ENCODE assay signal across 24 mouse cellular contexts in the genomic region with DNA sequence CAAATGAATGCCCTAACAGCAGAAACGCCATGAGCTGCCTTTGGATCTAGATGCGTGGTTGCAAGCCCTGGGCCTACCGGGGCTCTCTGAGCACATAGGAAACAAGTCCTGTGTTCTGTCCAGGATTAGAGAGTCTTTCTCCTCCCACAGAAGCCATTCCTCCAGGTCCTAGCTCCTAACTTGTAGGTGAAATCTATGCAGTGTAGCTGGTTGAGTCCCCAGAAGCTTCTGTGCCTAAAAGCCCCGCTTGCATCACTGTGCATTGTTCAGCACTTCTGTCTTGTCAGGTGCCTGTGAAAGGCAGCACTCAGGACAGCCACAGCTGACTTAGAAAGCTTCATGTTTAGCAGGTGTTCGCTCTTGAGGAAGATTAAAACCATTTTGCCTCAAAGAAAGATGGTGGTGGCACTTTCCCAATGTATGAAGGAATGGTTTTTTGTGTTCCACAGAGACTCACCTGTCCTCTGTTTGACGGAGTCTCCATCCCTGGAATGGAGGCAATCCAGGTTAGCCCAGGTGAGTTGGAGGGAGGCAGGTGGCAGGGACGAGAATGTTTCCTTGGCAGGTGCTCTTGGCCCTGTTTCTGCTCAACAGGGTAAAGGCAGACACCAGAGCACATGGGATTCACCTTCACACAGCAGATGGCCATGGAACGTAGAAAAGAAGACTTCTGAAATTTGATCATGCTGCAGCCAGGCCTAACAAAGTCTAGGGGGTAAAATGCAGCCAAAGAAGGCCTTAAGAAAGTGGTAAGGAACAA.
DNase-seq lines count a peak whose midpoint lies in the region; ATAC-seq and TF ChIP-seq lines count a peak whose summit lies in the region.
"Had no signal": no experiment of that assay in that cellular context is flagged by ENCODE, and none has a peak within 500 bp of the region (broad histone marks: within the 10 kb centered on the region; RNA-seq: fewer than 3 reads in every experiment).

No protein-coding gene starts in this region.

- no peak for TF ChIP-seq POLR2A in cerebellum, adult 2 months (IDR thresholded peaks at IDR 0.05; ENCODE audit: borderline replicate concordance, insufficient read depth, low read length)

- no peak overlapping the region for H3K4me3 ChIP-seq in heart, postnatal 0 days (ENCODE audit: low read depth, low read length)
- no peak overlapping the region for H3K4me3 ChIP-seq in heart, embryonic 11.5 days (ENCODE audit: low read depth, low read length)
- no peak overlapping the region for H3K4me3 ChIP-seq in cerebellum, adult 2 months (replicated peaks; ENCODE audit: insufficient read depth, low read depth, low read length)
- H3K4me3 ChIP-seq: embryonic facial prominence, embryonic 12.5 days; heart, embryonic 12.5 days; hindbrain, embryonic 15.5 days; kidney, embryonic 15.5 days; limb, embryonic 15.5 days; neural tube, embryonic 15.5 days; stomach, embryonic 15.5 days had no signal

- H3K4me2 ChIP-seq in heart, postnatal 0 days (ENCODE audit: low read depth, low read length): no peak overlapping the region
- no peak overlapping the region for H3K4me2 ChIP-seq in heart, embryonic 11.5 days
- H3K4me2 ChIP-seq: embryonic facial prominence, embryonic 12.5 days; heart, embryonic 12.5 days; hindbrain, embryonic 15.5 days; kidney, embryonic 15.5 days; limb, embryonic 15.5 days; neural tube, embryonic 15.5 days; stomach, embryonic 15.5 days had no signal

- no peak for ATAC-seq in heart, postnatal 0 days (ENCODE audit: insufficient read depth, low read depth)
- ATAC-seq in heart, embryonic 11.5 days (replicated peaks; ENCODE audit: insufficient number of reproducible peaks, low FRiP score, low TSS enrichment): no peak
- ATAC-seq: activated CD4-positive, CD25-positive, alpha-beta regulatory T cell, adult 4 months; forebrain, postnatal 0 days; intestine, embryonic 16.5 days; midbrain, embryonic 16.5 days had no signal

- no peaks in the 10 kb centered on the region for H3K9me3 ChIP-seq in heart, postnatal 0 days (replicated peaks; ENCODE audit: control insufficient read depth, low read length)
- no peaks in the 10 kb centered on the region for H3K9me3 ChIP-seq in heart, embryonic 11.5 days (replicated peaks; ENCODE audit: control insufficient read depth, low read length)
- H3K9me3 ChIP-seq: embryonic facial prominence, embryonic 12.5 days; heart, embryonic 12.5 days; hindbrain, embryonic 15.5 days; kidney, embryonic 15.5 days; limb, embryonic 15.5 days; neural tube, embryonic 15.5 days; stomach, embryonic 15.5 days had no signal

- no peak for TF ChIP-seq CTCF in heart, postnatal 0 days (IDR thresholded peaks at IDR 0.05; ENCODE audit: low read depth)
- TF ChIP-seq CTCF in cerebellum, adult 2 months (IDR thresholded peaks at IDR 0.05; ENCODE audit: borderline replicate concordance, insufficient read depth, low read depth, low read length): no peak

- no peak overlapping the region for H3K9ac ChIP-seq in heart, postnatal 0 days (replicated peaks; ENCODE audit: low read depth, low read length)
- H3K9ac ChIP-seq in heart, embryonic 11.5 days (ENCODE audit: low read depth, low read length): no peak overlapping the region
- H3K9ac ChIP-seq: embryonic facial prominence, embryonic 12.5 days; forebrain, postnatal 0 days; heart, embryonic 12.5 days; hindbrain, embryonic 15.5 days; kidney, embryonic 15.5 days; limb, embryonic 15.5 days; neural tube, embryonic 15.5 days; stomach, embryonic 15.5 days had no signal

- WGBS in heart, postnatal 0 days: 89% methylated on average over 8 of the region's 8 CpGs
- WGBS in heart, embryonic 11.5 days (ENCODE audit: insufficient replicate concordance): 87% methylated on average over 8 of the region's 8 CpGs
- 65% methylated on average over 8 of the region's 8 CpGs for WGBS in cerebellum, adult 2 months

- no peaks in the 10 kb centered on the region for H3K27me3 ChIP-seq in heart, postnatal 0 days (ENCODE audit: control insufficient read depth, insufficient read depth, low read length)
- no peaks in the 10 kb centered on the region for H3K27me3 ChIP-seq in heart, embryonic 11.5 days (ENCODE audit: control insufficient read depth, insufficient read depth, low read length)
- no peaks in the 10 kb centered on the region for H3K27me3 ChIP-seq in cerebellum, adult 2 months (ENCODE audit: control insufficient read depth, insufficient read depth, low read length)
- H3K27me3 ChIP-seq: embryonic facial prominence, embryonic 12.5 days; heart, embryonic 12.5 days; hindbrain, embryonic 15.5 days; kidney, embryonic 15.5 days; limb, embryonic 15.5 days; neural tube, embryonic 15.5 days; stomach, embryonic 15.5 days had no signal

- peaks cover 41% of the 10 kb centered on the region for H3K4me1 ChIP-seq in heart, postnatal 0 days (ENCODE audit: control insufficient read depth, insufficient read depth)
- peaks cover 8% of the 10 kb centered on the region; the same call in 1 of the 2 replicates for H3K4me1 ChIP-seq in heart, embryonic 11.5 days (ENCODE audit: control insufficient read depth, insufficient read depth, low read length)
- H3K4me1 ChIP-seq in cerebellum, adult 2 months (ENCODE audit: control insufficient read depth, insufficient read depth, low read length): peaks cover 28% of the 10 kb centered on the region
- H3K4me1 ChIP-seq: embryonic facial prominence, embryonic 12.5 days; hindbrain, embryonic 15.5 days; kidney, embryonic 15.5 days; limb, embryonic 15.5 days; stomach, embryonic 15.5 days had no signal

- peak overlapping the region; percentile 88; the same call in 1 of the 2 replicates for H3K27ac ChIP-seq in heart, postnatal 0 days (ENCODE audit: low read depth)
- H3K27ac ChIP-seq in heart, embryonic 11.5 days (ENCODE audit: low read depth, low read length): no peak overlapping the region
- H3K27ac ChIP-seq in cerebellum, adult 2 months (ENCODE audit: insufficient read depth, low read length): no peak overlapping the region; the same call in 1 of the 2 replicates
- H3K27ac ChIP-seq: embryonic facial prominence, embryonic 12.5 days; hindbrain, embryonic 15.5 days; kidney, embryonic 15.5 days; limb, embryonic 15.5 days; macrophage; neural tube, embryonic 15.5 days; stomach, embryonic 15.5 days had no signal

- TF ChIP-seq EP300 in heart, postnatal 0 days (IDR thresholded peaks at IDR 0.05; ENCODE audit: low read depth): no peak

- peak; percentile 49 for DNase-seq in cerebellum, adult 11 months
- no peak for DNase-seq in cerebellum, postnatal 4 days (ENCODE audit: low spot score in 2 of 2)
- DNase-seq in heart, postnatal 0 days (ENCODE audit: low spot score): no peak
- peak; percentile 63 to 80 for DNase-seq in cerebellum, adult 2 months
- peak; percentile 71 to 74 for DNase-seq in cerebellum, postnatal 25 days
- DNase-seq in retina, embryonic 14.5 days (ENCODE audit: low spot score): no peak
- DNase-seq: adrenal gland, adult 8-10 months; forebrain, postnatal 0 days; gastrocnemius, postnatal 25 days; heart, postnatal 36 days; left cerebral cortex, postnatal 4 days; thymus, postnatal 36 days had no signal

- H3K36me3 ChIP-seq in heart, postnatal 0 days (replicated peaks; ENCODE audit: control insufficient read depth, insufficient read depth, low read length): no peaks in the 10 kb centered on the region
- no peaks in the 10 kb centered on the region for H3K36me3 ChIP-seq in heart, embryonic 11.5 days (ENCODE audit: control insufficient read depth, insufficient read depth, low read length)
- H3K36me3 ChIP-seq: embryonic facial prominence, embryonic 12.5 days; heart, embryonic 12.5 days; hindbrain, embryonic 15.5 days; kidney, embryonic 15.5 days; limb, embryonic 15.5 days; neural tube, embryonic 15.5 days; stomach, embryonic 15.5 days had no signal

Comparison
In these comparisons a context has a peak if more than half of its experiments do, and no peak if none do; other contexts are left out.
1. DNase-seq: peak in cerebellum, adult 11 months (single experiment), cerebellum, adult 2 months (2 of 2) and cerebellum, postnatal 25 days (2 of 2); none in cerebellum, postnatal 4 days (0 of 2), heart, postnatal 0 days (single experiment) and retina, embryonic 14.5 days (single experiment).